Mouse (Mus musculus) Muller cell, postnatal 12 days (primary cell): ENCODE results near the gene Calcrl.
A peak's percentile ranks its signal among the peaks of the same experiment; 100 is the strongest.

Experiments used
- DNase-seq: peaks from one replicate; pipeline ENCODE4 v3.0.0-alpha.2; 2015; ENCODE audit errors: inconsistent ontology term

The Calcrl gene

GRCm38 (mm10) chr2:84425138-84425537 lies at the start of gene Calcrl:
Gene Calcrl (minus strand): TSS chr2:84425411.
- DNase-seq = peak; percentile 51

- DNase-seq = no peak
These were observed 49.4 kb upstream of the Calcrl start for GRCm38 (mm10) chr2:84474651-84475050.

DNA sequence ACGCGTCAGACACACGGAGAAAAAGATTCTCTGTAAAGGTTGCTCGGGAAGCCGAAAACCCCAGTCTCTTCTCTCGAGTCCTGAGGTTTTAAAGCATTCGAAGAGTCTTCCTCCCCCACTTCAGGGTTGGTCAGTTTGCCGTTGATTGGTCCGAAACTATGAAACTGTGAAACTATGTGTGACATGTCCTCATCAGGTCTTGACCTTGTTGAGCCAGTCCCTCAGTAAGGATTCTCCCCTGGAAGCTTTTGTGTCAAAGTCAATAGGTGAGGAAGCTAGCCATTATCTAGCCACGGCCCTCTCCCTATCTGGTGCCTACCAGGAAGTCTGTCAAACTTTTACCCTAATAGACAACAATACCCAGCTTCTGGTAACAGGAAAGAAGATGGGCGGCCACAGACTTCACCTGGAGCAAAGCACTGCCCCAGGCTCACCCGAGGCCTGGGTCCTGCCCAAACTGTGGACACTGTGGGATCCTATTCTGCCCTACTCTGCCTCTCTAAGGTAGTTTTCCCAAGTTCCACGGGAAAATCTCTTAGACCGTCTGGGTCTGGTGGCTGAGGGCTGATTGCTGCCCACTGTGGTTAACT lies 48.8 kb upstream of the Calcrl start:
- DNase-seq = no peak

- DNase-seq = no peak
These were observed 42.2 kb upstream of the Calcrl start for GRCm38 (mm10) chr2:84467391-84467790.

GRCm38 (mm10) chr2:84464956-84465355 lies 39.7 kb upstream of the Calcrl start:
- DNase-seq = peak; percentile 26

DNA sequence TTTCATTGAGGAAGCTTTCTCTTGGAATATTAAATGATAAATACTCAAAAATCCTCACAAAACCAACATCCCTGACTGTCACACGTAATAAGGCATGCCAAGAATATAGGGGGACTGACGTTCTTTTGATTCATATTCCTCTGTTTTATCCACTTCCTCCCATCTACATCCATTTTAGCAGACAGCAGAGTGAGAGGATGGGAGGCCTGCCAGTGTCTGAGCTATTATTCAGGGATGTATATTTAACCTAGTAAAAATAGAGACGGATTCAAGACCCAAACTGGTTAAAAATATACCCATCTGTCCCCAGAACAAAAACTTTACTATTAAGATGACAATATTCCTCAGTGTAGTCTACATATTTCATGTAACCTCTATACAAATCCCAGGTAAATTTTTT lies 37.2 kb upstream of the Calcrl start:
- no peak for DNase-seq

- no peak for DNase-seq
These were observed 34.5 kb upstream of the Calcrl start for GRCm38 (mm10) chr2:84459651-84460177.

GRCm38 (mm10) chr2:84457221-84457620 lies 32.0 kb upstream of the Calcrl start:
- no peak for DNase-seq

- peak; percentile 77 for DNase-seq
These were observed 30.1 kb upstream of the Calcrl start for GRCm38 (mm10) chr2:84455236-84455799.

DNA sequence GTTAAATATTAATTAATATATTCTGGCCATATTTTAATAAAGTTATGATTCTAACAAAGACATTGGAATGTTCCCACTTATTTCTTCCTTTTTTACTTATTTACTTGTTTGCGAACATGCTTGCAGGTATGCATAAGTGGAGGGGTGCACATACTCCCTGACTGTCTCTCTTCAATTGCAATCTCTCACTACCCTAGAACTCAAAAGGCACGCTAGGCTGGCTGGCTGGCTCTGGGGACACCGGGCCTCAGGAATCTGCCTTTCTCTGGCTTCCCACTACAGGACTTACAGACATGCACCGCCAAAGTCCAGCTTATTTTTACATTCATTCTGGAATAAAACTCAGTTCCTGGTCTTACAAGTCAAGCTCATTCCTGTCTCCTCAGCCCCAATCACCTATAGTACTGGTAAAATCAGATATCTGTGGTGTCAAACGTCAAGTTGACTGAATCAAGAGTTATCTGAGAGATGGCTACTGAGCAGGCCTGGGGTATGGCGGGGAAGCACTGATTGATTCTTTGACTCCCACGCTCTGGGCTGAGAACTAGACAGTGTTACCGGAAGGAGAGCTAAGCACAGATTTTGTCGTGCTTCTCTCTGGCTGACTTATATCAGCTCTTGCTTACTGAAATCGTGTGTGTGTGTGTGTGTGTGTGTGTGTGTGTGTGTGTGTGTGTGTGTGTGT lies 29.5 kb upstream of the Calcrl start:
- DNase-seq = peak; percentile 28

DNA sequence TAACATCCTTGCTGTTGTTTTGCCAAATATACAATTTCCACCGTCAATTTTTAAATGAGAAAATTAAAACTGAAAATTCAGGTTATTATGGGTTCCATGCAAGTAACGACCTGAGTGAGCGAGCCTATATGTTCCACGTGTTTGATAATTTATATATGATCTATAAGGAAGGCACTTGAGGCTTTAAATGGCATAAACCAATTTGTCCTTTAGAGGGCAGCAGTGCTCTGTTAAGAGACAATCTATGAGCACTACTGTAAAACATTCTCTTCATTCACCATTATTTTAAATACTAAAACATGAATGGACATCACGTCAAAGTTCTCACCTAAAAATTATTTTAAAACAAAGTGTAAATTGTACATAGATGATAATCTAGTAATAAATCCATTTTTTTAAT lies 28.8 kb upstream of the Calcrl start:
- peak; percentile 20 for DNase-seq

DNA sequence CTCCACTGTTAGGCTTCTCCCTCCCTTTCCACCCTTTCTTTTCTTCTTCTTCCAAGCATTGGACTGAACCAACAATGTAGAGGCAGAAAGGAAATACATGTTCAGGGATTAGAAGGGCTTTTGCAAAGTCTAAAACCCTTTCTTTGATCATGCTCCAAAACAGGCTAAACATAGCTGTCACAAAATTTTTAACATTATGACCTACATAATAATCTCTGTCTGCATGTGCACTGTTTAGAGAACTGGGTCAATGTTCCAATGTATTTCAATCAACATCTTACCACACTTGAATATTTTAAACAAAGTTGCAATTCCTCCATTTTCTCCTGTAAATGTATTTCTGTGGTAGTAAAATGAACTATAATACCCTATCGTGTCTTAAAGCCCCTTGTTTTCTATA lies 20.3 kb upstream of the Calcrl start:
- DNase-seq = no peak

- no peak for DNase-seq
These were observed 16.7 kb upstream of the Calcrl start for GRCm38 (mm10) chr2:84441940-84442339.

GRCm38 (mm10) chr2:84429724-84430123 lies 4.5 kb upstream of the Calcrl start:
- peak; percentile 42 for DNase-seq

- no peak for DNase-seq
These were observed 3.6 kb upstream of the Calcrl start for GRCm38 (mm10) chr2:84428836-84429235.

- DNase-seq = no peak
These were observed 1.3 kb upstream of the Calcrl start for GRCm38 (mm10) chr2:84426531-84426930.

DNA sequence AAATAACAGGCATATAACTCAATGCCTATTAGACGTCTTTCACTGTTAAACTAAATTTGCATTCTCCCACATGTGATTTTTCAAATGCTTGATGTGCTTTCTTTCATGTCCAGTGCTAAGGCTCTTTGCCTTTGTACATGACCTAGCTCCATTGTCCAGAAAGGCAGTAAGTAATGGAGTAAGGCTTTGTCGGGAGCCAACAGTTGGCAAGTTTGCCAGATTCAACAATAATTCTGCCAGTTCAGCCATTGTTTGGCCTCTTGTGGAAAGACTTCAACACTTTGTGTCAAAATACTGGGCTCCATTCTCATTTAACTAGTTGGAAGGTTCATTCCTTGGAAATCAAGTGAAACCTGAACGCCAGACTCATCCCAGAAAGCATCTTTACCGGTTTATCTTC lies 8.7 kb downstream of the Calcrl start:
- no peak for DNase-seq

GRCm38 (mm10) chr2:84409796-84410592 lies 15.2 kb downstream of the Calcrl start:
- DNase-seq = no peak

- DNase-seq = no peak
These were observed 20.4 kb downstream of the Calcrl start for GRCm38 (mm10) chr2:84404834-84405233.

DNA sequence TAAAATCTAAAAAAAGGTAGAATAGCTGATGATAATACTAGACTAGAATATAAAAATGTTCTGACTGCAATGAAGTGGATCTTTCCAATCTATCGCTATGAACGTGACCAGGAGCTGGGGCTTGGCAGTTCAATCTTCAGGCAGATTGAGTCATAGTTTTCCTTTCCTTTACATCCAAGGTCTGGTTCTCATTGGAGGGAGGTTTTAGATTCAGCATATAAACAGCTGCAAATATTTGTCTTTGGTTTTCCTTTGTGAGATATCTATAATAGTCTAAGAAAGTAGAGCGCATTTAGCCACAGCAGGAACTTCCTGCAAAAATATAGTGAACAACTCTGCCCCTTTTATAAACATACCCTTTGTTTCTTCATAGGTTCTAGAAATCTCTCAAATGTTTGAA lies 22.5 kb downstream of the Calcrl start:
- no peak for DNase-seq

GRCm38 (mm10) chr2:84396557-84396956 lies 28.7 kb downstream of the Calcrl start:
- DNase-seq = no peak

- no peak for DNase-seq
These were observed 32.0 kb downstream of the Calcrl start for GRCm38 (mm10) chr2:84393236-84393635.
